Mouse (Mus musculus) retina, embryonic 14.5 days (tissue): ENCODE results near the gene Cabs1.

ENCODE experiments used
- DNase-seq: peaks from one replicate; pipeline ENCODE4 v3.0.0-alpha.2; 2015; ENCODE audit warnings: low spot score

Gene Cabs1

GRCm38 (mm10) chr5:87979139-87979538 is at the start of gene Cabs1:
Gene Cabs1, plus strand, starts transcription at chr5:87979439.
- no peak for DNase-seq

GRCm38 (mm10) chr5:87931603-87932002 is 47.6 kb upstream of the Cabs1 start:
- DNase-seq: no peak

GRCm38 (mm10) chr5:87940752-87941151 is 38.5 kb upstream of the Cabs1 start:
- peak; percentile 51 for DNase-seq

- DNase-seq: no peak
These were observed 36.7 kb upstream of the Cabs1 start for GRCm38 (mm10) chr5:87942515-87942914.

GRCm38 (mm10) chr5:87951836-87952235 is 27.4 kb upstream of the Cabs1 start:
- DNase-seq: no peak

GRCm38 (mm10) chr5:87969201-87969600 is 10.0 kb upstream of the Cabs1 start, which contains the start of the genes 2310003L06Rik and Gm28434:
Gene 2310003L06Rik, plus strand, starts transcription at chr5:87969459.
Gene Gm28434, plus strand, starts transcription at chr5:87969517.
- DNase-seq: no peak

- no peak for DNase-seq
These were observed 3.4 kb downstream of the Cabs1 start for GRCm38 (mm10) chr5:87982468-87983214.

- DNase-seq: no peak
These were observed 23.0 kb downstream of the Cabs1 start, which contains the start of gene Smr3a for GRCm38 (mm10) chr5:88002249-88002648. Gene Smr3a, plus strand, starts transcription at chr5:88002549.

- no peak for DNase-seq
These were observed 26.0 kb downstream of the Cabs1 start for GRCm38 (mm10) chr5:88005241-88005640.
